Mouse (Mus musculus) splenic B cell, adult 2 months (primary cell): ENCODE measurements around the gene Tmc3.

Experiments used
- DNase-seq: peaks from one replicate; pipeline ENCODE4 v3.0.0-alpha.2; 2011; ENCODE audit warnings: low read depth, low spot score
- H3K27me3 ChIP-seq: 2 replicates; pipeline ENCODE4 v1.6.1; 2012; ENCODE audit warnings: mild to moderate bottlenecking, low read length, moderate library complexity, mixed read lengths; ENCODE audit not compliant: control insufficient read depth, poor library complexity, insufficient read depth, severe bottlenecking
- H3K36me3 ChIP-seq: 2 replicates; pipeline ENCODE4 v1.6.1; 2012; ENCODE audit warnings: mild to moderate bottlenecking, low read length, moderate library complexity, mixed read lengths; ENCODE audit not compliant: control insufficient read depth, poor library complexity, insufficient read depth, severe bottlenecking

Gene Tmc3

DNA sequence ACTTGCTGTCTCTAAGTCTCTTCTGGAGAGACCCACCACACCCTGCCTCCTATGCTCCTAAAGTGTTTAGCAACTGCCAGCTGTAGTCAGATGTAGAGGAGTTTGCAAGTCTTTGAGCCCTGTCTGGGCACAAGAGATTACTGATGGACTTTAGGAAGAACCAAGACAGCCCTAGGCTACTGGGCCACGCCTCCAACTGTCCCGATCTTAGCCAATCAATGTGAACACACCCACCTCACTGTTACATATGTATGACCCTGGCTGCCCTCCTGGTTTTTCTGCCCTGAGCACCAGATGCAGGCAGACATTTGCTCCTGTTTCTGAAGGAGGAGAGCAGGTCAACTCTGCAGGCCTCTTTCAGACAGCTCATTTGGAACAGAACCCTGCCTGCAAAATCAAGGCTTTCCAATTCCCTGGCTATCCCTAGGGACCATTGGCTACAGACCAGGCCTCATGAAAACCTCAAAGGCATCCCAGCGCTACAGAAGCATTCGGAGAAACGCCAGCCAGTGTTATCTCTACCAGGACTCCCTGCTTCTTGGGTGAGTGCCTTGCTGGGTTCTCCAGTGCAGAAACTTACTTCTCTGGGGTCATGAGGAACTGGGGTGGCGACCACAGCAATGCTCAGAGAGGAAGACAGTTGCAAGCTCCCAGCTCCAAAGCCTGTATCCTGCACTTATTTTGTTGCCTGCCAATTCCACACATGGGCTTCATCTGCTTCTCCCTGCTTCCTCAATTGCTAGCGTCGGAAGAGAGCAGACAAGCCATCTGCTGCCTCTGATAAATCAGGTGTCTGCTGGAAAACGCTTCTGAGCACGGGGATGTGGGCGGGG is at the start of gene Tmc3:
TSS of gene Tmc3 (plus strand) at position 289 of the 833 bp plus-strand sequence.
- Histone ChIP-seq H3K27me3 (no peaks in the 10 kb centered on the region), H3K36me3 (no peaks in the 10 kb centered on the region)
- DNase-seq: no peak

DNA sequence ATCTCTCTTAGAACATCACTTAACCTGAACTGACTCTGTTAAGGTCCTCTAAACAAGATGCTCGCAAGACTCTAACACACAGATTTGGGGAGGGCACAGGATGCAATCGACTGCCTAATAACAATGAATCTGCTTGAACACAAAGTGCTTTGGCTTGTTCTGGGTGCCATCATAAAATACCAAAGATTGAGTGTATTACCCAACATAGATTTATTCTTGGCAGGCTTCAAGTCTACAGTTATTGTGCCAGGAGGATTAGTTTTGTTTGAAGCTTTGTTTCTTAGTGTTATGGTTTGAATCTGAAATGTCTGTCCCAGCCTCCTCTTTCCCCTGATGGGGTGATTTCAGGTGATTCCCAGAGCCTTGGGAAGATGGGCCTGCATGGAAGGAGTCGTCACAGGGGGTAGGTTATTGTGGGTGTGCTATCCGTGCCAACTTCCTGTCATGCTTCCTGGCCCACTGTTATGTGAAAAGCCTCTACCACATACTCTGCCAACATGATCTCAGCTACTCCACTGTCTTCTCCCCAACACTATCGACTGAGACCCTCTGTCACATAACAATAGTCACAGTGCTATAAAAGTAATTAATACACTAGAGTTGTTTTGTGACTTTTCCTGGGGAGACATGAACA is 43.1 kb upstream of the Tmc3 start:
- no peaks in the 10 kb centered on the region for H3K36me3 ChIP-seq
- no peaks in the 10 kb centered on the region for H3K27me3 ChIP-seq
- DNase-seq: no peak

DNA sequence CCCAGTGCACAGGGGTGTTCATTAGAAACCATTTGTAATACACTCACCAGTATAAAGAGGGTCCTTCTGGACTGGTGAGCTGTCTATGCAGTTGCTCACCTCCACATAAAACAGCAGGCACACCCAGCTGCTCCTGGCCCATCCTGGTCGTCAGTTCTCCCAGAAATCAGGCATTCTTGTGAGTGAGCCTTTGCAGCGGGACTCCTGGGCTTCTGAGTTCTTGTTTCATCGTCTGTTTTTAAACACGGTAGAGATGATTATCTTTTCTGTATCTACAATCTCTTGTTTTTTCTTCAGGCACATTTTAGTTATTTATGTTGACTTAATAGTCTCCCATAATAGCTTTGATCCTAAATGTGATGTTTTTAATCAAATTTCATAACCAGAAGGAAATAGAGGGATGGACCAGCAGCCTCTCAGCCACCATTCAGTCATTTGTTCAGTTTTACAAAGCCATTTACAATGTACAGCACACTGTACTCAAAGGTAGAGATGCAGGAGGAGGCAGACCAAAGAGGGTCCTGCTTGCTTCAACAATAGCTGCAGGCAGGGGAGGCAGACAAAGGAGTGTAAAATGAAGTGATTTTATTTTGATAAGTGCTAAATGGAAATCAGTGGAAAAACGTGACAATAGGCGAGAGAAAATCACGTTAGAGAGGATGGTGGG is 35.9 kb upstream of the Tmc3 start:
- Histone ChIP-seq H3K36me3 (no peaks in the 10 kb centered on the region), H3K27me3 (no peaks in the 10 kb centered on the region)
- no peak for DNase-seq

DNA sequence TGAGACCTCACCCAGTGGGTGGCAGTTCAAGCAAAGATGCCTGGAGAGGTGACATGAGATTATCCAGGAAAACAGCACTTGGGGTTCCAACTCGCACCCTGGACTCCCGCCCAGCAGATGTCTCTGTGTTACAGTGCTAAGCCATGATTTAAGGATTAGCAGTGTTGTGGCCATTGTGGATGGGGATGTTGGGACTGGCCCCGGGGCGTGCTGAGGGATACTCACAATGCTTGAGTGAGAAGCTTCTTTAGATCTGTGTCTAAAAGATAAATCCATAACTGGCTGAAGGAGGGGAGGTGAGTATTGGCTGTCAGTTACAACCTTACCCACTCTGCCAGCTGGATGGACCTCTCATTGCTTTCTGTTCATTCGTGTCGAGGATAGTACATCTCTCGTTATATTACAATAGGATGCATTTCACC is 35.4 kb upstream of the Tmc3 start:
- Histone ChIP-seq H3K27me3 (no peaks in the 10 kb centered on the region), H3K36me3 (no peaks in the 10 kb centered on the region)

DNA sequence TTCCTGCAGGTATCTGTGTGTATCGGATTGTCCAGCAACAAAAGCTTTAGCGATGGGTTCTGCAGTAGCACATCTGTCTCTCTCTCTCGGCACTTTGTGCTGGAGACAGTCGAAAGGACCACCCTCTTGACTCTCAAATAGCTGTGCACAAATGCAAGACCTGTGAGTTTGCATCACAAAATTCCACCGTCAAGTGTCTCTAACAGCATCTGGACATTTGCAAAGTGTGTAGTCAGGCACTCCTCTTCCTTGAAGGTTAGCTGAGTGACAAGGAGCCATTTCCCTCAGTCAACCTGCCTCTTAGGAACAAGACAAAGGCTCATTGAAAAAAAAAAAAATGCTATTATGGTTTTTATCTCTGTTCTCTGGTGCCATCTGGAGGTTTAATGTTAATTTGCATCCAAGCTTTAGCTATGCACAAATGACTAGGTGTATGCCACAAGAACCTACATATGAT is 34.7 kb upstream of the Tmc3 start:
- Histone ChIP-seq H3K36me3 (no peaks in the 10 kb centered on the region), H3K27me3 (no peaks in the 10 kb centered on the region)
- DNase-seq: peak; percentile 62

More for the DNA sequence above, 35.4 kb upstream of the Tmc3 start:
- DNase-seq: no peak

DNA sequence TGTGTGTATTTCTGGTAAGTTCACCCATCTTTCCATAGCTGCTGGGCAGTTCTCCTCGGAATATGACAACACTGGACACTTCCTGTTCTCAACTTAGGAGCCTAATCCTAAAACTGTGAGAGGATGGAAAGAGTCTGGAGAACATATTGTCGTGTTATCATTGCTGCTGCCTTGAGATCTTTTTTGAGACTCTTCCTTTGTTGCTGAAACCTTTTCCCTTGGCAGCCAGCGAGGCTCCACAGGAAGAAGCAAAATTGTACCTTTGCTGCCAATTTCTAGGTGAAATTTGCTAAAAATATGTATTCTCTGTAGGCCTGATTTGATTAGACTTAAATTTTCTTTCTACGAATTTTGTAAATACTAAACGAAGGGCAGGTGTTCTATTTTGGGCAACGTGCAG is 30.2 kb upstream of the Tmc3 start:
- no peak for DNase-seq
- H3K36me3 ChIP-seq: no peaks in the 10 kb centered on the region

DNA sequence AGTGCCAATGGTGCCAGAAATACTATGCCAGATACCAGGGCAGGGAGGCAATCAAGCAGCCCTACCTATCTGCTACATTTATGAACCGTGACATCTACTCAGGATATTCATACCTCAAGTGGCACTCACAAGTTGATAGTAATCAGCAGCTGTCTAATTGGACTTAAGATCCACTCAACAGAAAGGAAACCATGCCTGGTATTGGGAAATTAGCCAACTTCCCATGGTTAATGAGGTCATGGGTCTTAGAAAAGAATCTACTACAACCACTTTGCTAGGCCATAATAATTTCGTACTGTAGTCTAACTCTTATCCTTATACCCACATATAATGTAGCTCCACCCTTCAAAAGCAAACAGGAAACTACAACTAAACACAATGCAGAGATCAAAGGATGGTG is 28.2 kb upstream of the Tmc3 start:
- Histone ChIP-seq H3K27me3 (no peaks in the 10 kb centered on the region), H3K36me3 (no peaks in the 10 kb centered on the region)

More for the DNA sequence above, 30.2 kb upstream of the Tmc3 start:
- no peaks in the 10 kb centered on the region for H3K27me3 ChIP-seq

DNA sequence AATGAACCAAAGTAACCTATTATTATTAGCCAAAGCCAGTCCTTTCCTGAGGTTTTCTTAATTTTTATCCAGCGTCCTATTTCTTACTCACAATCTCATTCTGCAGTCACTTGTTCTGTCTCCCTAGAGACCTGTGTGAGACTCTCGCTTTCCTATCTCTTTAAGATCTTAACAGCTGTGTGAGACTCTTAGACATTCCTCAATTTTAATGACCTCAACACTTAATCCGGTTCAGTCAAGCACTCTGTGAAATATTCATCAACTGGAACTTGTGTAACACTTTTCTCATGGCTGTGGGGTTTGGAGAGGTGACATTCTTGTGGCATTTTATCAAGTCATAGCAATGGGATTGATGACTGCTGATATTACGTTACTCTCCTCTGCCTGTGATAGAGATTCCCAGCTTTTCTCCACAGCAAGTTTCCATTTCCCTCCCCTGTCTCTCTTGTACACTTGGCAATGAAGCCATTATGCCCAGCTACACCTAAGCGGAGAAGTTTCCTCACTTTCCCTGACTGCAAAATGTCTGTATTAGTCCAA is 25.9 kb upstream of the Tmc3 start:
- DNase-seq: no peak
- H3K27me3 ChIP-seq: no peaks in the 10 kb centered on the region

More for the DNA sequence above, 28.2 kb upstream of the Tmc3 start:
- DNase-seq: no peak

DNA sequence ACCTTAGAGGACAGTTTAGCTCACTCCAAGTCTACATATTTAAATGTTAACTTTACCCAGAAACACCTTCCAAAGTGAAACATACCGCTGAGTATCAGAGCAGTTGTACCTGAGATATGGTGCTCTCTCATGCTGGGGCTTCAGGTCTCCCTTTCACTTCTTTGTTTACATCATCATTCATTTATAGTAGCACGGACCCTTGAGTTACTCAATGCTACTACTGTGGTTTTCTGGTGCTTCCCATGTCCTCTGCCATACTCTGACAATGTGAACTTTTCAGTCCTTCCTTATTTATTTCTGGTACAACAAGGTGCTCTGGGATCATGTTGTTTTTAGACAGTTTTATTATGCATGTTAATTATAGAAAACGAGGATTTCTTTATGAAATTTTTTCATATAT is 25.2 kb upstream of the Tmc3 start:
- Histone ChIP-seq H3K27me3 (no peaks in the 10 kb centered on the region), H3K36me3 (no peaks in the 10 kb centered on the region)
- DNase-seq: no peak

More for the DNA sequence above, 25.9 kb upstream of the Tmc3 start:
- no peaks in the 10 kb centered on the region for H3K36me3 ChIP-seq

DNA sequence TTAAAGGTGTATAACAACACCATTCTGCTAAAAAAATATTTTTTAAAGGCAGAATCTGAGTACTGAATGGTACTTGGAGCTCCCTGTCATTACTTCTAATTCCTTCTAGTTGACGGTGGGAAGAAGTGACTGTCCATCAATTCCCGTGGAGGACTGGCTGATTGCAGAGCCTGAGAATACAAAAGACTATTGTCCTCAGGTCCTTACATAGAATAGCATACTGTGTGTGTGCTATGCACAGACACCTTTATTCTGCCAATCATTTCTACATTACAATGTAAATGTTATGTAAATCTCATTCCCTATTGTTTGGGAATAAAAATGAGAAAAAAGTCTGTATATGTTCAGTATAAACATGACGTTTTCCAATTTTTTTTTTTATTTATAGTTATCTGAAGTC is 22.9 kb upstream of the Tmc3 start:
- H3K27me3 ChIP-seq: no peaks in the 10 kb centered on the region
- no peak for DNase-seq
- no peaks in the 10 kb centered on the region for H3K36me3 ChIP-seq

DNA sequence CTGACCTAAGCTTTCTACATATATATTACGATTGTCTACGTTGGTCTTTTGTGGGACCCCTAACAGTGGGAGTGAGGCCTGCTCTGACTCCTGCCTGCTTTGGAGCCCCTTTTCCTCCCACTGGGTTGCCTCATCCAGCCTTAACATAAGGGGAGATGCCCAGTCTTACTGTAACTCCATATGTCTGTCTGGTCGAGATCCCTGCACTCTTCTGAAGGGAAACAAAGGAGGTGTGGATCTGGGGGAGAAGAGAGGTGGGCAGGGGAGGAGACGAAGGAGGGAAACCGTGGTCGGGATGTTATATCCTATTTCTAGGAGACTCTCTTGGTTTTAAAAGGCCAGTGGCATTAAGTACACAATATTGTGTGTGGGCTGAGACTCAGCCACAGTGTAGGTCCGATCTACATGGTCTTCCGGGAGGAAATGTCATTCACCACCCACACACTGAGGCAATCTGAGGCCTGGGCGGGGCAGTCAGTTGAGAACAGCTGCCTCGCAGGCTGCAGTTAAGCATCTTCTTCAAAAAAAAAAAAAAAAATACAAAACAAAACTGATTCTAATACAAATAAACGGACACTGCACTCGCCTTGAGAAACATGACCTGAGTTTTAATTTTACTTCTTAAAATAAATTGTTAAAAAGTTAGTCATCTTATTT is 20.0 kb upstream of the Tmc3 start:
- Histone ChIP-seq H3K27me3 (no peaks in the 10 kb centered on the region), H3K36me3 (no peaks in the 10 kb centered on the region)
- peak; percentile 61 for DNase-seq

DNA sequence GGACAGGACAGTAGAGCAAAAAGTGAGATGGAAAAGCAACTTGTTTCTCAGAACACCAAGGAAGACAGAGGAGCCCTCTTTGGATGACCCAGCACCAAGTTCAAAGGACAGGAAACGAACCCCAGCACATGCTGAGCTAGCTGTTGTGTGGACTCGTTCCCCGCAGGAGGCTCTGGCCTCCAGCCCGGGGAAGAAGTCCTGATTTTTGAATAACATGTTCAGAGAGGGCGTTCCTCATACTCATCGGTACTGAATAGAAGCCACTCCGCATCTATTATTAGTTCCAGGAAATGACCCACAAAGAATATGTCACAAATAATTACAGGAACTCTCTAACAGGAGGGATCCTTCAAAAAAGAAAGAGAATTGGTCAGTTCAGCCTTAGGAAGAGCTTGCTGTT is 18.8 kb upstream of the Tmc3 start:
- no peaks in the 10 kb centered on the region for H3K36me3 ChIP-seq
- no peaks in the 10 kb centered on the region for H3K27me3 ChIP-seq
- DNase-seq: no peak

DNA sequence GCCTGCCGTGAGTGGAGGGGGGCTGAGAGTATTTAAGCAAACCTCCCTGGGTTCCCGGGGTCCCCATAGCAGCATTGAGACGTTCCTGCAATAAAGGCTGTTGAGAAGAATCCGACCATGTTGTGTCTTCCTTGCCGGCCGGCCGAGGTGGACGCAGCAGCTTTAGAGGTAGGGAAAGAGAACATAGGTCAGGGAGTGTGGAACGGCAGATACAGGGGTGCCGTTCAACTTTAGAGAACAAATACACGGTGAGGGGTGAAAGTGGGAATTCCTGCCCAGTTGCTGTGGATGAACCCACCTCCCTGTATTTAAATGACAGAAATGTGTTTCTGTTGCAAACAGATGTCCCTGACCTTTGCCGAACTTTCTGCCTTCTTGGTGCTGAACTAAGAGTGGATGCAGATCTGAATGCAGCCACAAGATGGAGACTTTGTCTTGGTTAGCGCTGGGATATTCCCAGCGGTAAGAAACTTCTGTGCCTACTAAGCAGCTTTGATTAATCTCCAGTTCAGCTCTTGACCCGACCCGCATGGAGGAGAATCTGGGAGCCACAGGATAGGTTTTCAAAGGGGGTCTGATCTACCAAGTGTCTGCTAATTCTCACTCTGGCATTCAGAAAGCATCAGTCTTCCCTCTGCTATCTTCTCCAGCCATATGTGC is 16.8 kb upstream of the Tmc3 start:
- H3K36me3 ChIP-seq: no peaks in the 10 kb centered on the region
- no peaks in the 10 kb centered on the region for H3K27me3 ChIP-seq
- peak; percentile 77 for DNase-seq

DNA sequence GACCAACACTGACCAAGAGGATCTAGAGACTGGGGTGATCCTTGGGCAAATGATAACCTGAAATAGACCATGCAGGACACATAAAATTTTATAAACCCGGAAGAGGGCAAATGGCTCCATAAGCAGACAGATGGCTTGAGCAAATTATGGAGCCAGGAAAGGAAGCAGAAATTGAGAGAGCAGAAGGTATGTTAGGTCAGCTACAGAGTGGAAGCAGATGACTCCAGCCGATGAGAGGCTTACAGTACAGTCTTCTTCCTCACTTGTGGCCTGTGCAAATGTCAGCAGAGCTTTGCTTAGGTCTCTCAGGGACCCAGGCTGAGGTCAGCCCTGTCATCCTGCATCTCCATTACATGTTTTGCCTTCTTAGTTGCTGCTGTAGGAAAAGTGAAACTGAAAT is 15.9 kb upstream of the Tmc3 start:
- no peak for DNase-seq
- Histone ChIP-seq H3K27me3 (no peaks in the 10 kb centered on the region), H3K36me3 (no peaks in the 10 kb centered on the region)
